Mouse (Mus musculus) embryonic fibroblast, embryonic 13.5 days (primary cell): ENCODE data around the gene Klf12. TPM values are rescaled to one million over a fixed set of nuclear protein-coding genes. Genes with fewer than 3 reads are reported as not detected.

Source experiments
- H3K27ac ChIP-seq: 2 replicates; pipeline ENCODE4 v1.5.1; 2012; ENCODE audit warnings: low read length, control low read depth, inconsistent platforms; ENCODE audit not compliant: insufficient read depth
- H3K4me1 ChIP-seq: 2 replicates; pipeline ENCODE4 v1.6.1; 2011; ENCODE audit warnings: low read length; ENCODE audit not compliant: control insufficient read depth, insufficient read depth
- H3K4me3 ChIP-seq: 2 replicates; pipeline ENCODE4 v1.5.1; 2011; ENCODE audit warnings: mild to moderate bottlenecking, control low read depth, low read length; ENCODE audit not compliant: insufficient read depth
- CTCF ChIP-seq: IDR thresholded peaks from 2 replicates; pipeline ENCODE4 v1.5.1; 2011; ENCODE audit warnings: mild to moderate bottlenecking, control low read depth, low read length, moderate library complexity, borderline replicate concordance; ENCODE audit not compliant: insufficient read depth
- POLR2A ChIP-seq: IDR thresholded peaks from 2 replicates; pipeline ENCODE4 v1.6.1; 2011; ENCODE audit warnings: low read depth, mild to moderate bottlenecking, control low read depth, low read length, moderate library complexity
- polyA plus RNA-seq: library from polyadenylated mRNA; stranded (reverse); fragments of >200 nt; gene quantifications from 2 replicates; pipeline ENCODE4 v1.2.4, GENCODE M21; 2011; ENCODE audit warnings: low read depth; ENCODE audit not compliant: missing spikeins, insufficient read length

Klf12 gene
- polyA plus RNA-seq, 1 experiment, result 13.0 TPM

DNA sequence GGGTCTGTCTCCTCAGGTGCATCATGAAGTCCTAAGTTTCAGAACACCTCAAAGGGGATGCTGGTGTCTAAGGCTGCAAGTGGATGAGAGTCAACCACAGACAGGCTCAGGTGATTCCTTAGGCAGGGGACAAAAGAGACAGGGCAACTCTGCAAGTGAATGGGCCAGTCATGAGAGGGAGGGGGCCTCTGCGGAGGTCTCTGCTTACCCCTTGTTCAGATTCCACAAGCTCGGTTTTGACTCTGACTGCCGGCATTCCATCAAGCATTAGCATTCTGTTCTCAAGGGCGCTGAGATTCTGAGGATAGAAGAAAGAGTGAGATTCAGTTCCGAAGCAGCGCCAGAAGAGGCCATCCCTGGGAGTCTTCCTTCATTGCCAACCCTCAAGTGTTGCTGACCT is 174.9 kb downstream of the Klf12 start:
- TF ChIP-seq CTCF, result no peak
- no peak for TF ChIP-seq POLR2A
- Histone ChIP-seq H3K4me3 (no peak overlapping the region), H3K4me1 (peaks cover 2% of the 10 kb centered on the region; the same call in 1 of the 2 replicates), H3K27ac (no peak overlapping the region)

- H3K27ac ChIP-seq, result no peak overlapping the region
- no peaks in the 10 kb centered on the region for H3K4me1 ChIP-seq
- H3K4me3 ChIP-seq, result no peak overlapping the region
- TF ChIP-seq CTCF (no peak), POLR2A (no peak)
Measured at GRCm38 (mm10) chr14:100105570-100105969, 178.9 kb downstream of the Klf12 start.

DNA sequence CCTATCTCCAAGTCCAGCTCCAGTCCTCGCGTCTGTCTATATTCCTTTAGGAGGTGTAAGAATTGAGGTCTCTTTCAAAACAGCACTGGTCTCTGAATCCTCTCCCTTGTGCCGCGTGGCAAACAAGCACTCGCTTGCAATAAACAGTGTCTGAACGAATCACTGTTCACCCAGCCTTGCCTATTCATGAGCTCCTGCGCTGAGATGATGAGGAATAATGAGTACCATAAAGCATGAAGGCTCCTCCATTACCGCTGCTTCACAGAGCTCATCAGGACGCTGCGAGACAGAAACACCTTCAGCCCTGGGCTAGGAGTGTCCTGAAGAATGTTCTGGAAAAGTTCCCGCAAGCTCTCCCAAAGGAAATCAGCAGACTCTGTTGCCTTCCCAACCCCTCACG is 179.7 kb downstream of the Klf12 start:
- H3K27ac ChIP-seq, result no peak overlapping the region

GRCm38 (mm10) chr14:100103818-100104217 is 180.7 kb downstream of the Klf12 start:
- Histone ChIP-seq H3K4me1 (no peaks in the 10 kb centered on the region), H3K27ac (no peak overlapping the region)
- no peak for TF ChIP-seq POLR2A
- no peak for TF ChIP-seq CTCF

More for the DNA sequence above, 179.7 kb downstream of the Klf12 start:
- Histone ChIP-seq H3K4me1 (no peaks in the 10 kb centered on the region), H3K4me3 (no peak overlapping the region)
- TF ChIP-seq POLR2A, result no peak
- TF ChIP-seq CTCF, result no peak

GRCm38 (mm10) chr14:100097208-100098189 is 187.0 kb downstream of the Klf12 start:
- no peak overlapping the region for H3K4me3 ChIP-seq
- H3K4me1 ChIP-seq, result no peaks in the 10 kb centered on the region
- TF ChIP-seq CTCF (no peak), POLR2A (no peak)
- H3K27ac ChIP-seq, result no peak overlapping the region

More at GRCm38 (mm10) chr14:100103818-100104217, 180.7 kb downstream of the Klf12 start:
- no peak overlapping the region for H3K4me3 ChIP-seq

DNA sequence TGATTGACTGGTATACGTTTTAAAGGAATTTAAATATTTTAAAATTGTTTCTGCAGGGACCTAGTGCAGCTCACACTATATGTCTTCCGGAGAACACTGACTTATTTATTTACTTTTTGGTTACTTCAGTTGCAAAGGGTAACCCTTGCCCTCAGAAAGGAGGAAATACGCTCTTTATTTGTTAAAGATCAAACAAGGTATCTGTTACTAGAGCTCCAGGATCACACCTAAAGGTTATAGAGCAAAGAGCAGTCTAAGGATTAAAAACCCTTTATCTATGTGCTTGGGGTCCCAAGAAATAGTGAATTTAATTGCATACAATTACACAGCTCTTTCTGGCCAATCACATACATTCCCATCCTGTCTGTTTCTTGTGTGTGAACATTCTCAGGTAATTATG is 188.7 kb downstream of the Klf12 start:
- no peaks in the 10 kb centered on the region for H3K4me1 ChIP-seq
- no peak overlapping the region for H3K4me3 ChIP-seq
- no peak for TF ChIP-seq POLR2A
- TF ChIP-seq CTCF, result no peak
- H3K27ac ChIP-seq, result no peak overlapping the region

DNA sequence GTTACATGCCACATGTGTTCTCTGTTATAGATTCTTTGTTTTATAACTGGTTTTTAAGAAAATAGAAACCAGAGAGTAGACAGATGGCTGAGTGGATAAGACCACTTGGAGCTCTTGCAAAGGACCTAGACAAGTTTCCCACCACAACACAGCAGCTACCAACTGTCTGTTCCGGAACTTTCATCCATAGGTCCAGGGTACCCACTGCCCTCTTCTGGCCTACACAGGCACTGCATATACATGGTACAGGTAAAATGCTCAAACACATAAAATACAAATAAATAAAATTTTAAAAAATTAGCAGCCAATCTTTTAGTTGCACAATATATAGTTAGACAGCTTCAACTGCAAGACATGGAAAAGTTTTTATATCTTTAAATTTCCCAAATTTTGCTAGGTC is 194.0 kb downstream of the Klf12 start:
- TF ChIP-seq POLR2A (no peak), CTCF (no peak)
- H3K4me3 ChIP-seq, result no peak overlapping the region
- H3K4me1 ChIP-seq, result no peaks in the 10 kb centered on the region
- H3K27ac ChIP-seq, result no peak overlapping the region

DNA sequence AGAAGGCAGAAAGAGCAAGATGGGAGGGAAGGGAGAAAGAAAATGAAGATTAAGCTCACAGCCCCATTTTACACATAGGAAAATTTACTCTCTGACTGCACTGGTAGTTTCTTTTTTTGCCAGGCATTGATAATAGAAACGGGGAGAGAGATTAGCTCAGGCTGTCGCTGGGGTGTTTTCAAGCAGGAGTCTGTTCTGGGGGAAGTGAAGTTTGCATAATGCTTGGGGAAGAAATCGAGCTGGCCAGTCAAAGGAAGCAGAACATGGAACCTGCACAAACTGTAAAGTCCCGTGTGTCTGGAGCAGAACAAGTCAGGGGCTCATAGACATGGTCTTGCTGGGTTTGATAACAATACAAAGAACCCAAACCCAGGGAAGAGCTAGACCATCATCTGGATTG is 204.9 kb downstream of the Klf12 start:
- TF ChIP-seq POLR2A, result no peak
- no peak for TF ChIP-seq CTCF
- Histone ChIP-seq H3K4me3 (no peak overlapping the region), H3K4me1 (no peaks in the 10 kb centered on the region), H3K27ac (no peak overlapping the region)

DNA sequence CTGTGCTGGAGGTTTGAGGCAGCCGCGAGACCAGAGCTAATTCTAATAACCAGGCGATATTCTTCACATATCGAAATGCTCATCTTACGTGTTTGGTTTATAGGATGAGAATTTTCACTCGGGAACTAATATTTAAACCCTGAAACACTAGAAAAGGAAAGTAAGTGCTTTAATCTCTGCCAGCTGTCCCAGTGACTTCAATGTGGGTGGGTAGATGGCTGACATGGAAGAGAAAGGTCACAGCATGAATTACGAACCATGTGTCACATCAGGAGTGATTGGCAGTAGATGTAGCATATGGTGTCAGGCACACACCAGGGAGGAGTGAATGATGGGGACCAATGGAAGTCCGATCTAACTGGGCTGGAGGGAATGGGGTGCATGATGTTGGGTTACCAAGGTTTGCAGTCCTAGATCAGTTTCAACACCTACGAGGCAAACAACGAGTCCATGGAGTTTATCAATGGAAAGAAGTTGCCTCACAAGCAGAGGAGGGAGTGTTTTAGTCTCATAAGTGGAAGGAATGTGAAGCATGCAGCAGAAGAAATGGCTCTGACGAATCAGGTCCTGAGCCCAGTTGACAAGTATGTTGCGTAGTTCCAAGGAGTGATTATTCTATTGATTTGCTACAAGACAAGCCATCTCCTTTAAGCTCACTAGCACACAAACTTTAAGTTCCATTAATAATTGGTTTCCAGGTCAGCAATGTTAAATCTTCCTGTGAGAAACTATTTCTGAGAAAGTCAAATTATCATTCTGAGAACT is 211.9 kb downstream of the Klf12 start:
- TF ChIP-seq POLR2A (no peak), CTCF (no peak)
- Histone ChIP-seq H3K4me3 (no peak overlapping the region), H3K27ac (no peak overlapping the region), H3K4me1 (peaks cover 11% of the 10 kb centered on the region)
